Mouse (Mus musculus) C2C12 (cell line): Measurements from ENCODE around the gene Gramd1a.

Experiments
- CEBPB ChIP-seq: IDR thresholded peaks from one replicate; pipeline ENCODE4 v1.6.1; 2011; ENCODE audit warnings: low read depth, mild to moderate bottlenecking, control low read depth, moderate library complexity
- CTCF ChIP-seq: IDR thresholded peaks from one replicate; pipeline ENCODE4 v1.5.1; 2011; ENCODE audit not compliant: control insufficient read depth, insufficient read depth, insufficient read length
- MYOD1 ChIP-seq: IDR thresholded peaks from one replicate; pipeline ENCODE4 v1.6.1; 2011; ENCODE audit warnings: low read depth; ENCODE audit not compliant: control insufficient read depth, insufficient read length

DNA sequence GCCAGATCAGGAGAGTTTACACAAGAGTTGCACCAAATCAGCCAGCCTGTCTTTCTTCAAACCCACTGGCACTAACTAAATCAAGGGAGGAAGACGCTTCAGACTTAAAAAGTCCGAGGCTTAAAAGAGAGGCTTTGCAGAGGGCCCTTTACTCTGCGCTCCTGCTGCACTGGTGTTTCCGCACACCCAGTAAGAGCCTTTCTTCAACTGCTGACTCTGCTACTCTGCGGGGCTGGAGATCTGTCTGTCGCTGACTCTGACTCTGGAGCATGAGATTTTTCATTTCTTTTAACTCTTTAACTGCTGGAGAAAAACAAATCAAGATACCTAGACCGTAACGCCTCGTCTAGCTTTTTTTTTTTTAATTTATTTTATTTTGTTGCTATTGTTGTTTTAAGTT is 71.6 kb downstream of the Gramd1a start:
- TF ChIP-seq CTCF (no peak), MYOD1 (no peak), CEBPB (no peak)
